Mouse (Mus musculus): ENCODE measurements around the gene Khdrbs2. TPM values are rescaled to one million over a fixed set of nuclear protein-coding genes. Genes with fewer than 3 reads are reported as not detected.

Khdrbs2 gene
- total RNA-seq, 1 experiment, result 0.18 TPM

- in situ Hi-C loops (cut with MboI; ENCODE audit: low sequenced_read_pairs in 2 of 2, unreplicated experiment in 2 of 2), result no loop called here
- Histone ChIP-seq H3K9me3 (ENCODE audit: control insufficient read depth, insufficient read depth, low read depth, low read length) (no peaks in the 10 kb centered on the region), H3K4me1 (ENCODE audit: control insufficient read depth in 2 of 2, insufficient read depth in 2 of 2, low read length in 2 of 2, poor library complexity in 1 of 2) (no peaks in the 10 kb centered on the region), H3K36me3 (ENCODE audit: control insufficient read depth, insufficient read depth, low read length, poor library complexity, severe bottlenecking) (no peaks in the 10 kb centered on the region), H3K4me3 (ENCODE audit: insufficient read depth in 1 of 2, low read depth in 1 of 2, low read length in 2 of 2, poor library complexity in 1 of 2, severe bottlenecking in 1 of 2) (no peak overlapping the region), H3K9ac (ENCODE audit: insufficient read depth, low read depth, low read length, poor library complexity, severe bottlenecking) (no peak overlapping the region), H3K27ac (ENCODE audit: insufficient read depth, low read depth, low read length, poor library complexity, severe bottlenecking) (no peak overlapping the region)
- no peak for TF ChIP-seq HCFC1 (IDR thresholded peaks at IDR 0.05; ENCODE audit: borderline replicate concordance, insufficient read depth, low read length)
- TF ChIP-seq ZNF384 (IDR thresholded peaks at IDR 0.05; ENCODE audit: low read depth, low read length), result no peak
- no peak for TF ChIP-seq CHD2 (IDR thresholded peaks at IDR 0.05; ENCODE audit: low read depth, low read length)
- no peak for TF ChIP-seq MAFK (IDR thresholded peaks at IDR 0.05; ENCODE audit: insufficient read depth, low read depth, low read length)
- no peak for TF ChIP-seq ZC3H11A (IDR thresholded peaks at IDR 0.05; ENCODE audit: borderline replicate concordance, low read depth, low read length)
- no peak for DNase-seq (ENCODE audit: low read depth, low spot score)
Observed at GRCm38 (mm10) chr1:32429493-32429892, 257.0 kb downstream of the Khdrbs2 start.

GRCm38 (mm10) chr1:32430516-32430915 is 258.0 kb downstream of the Khdrbs2 start:
- Histone ChIP-seq H3K9me3 (ENCODE audit: control insufficient read depth, insufficient read depth, low read depth, low read length) (no peaks in the 10 kb centered on the region), H3K4me3 (ENCODE audit: insufficient read depth in 1 of 2, low read depth in 1 of 2, low read length in 2 of 2, poor library complexity in 1 of 2, severe bottlenecking in 1 of 2) (no peak overlapping the region), H3K36me3 (ENCODE audit: control insufficient read depth, insufficient read depth, low read length, poor library complexity, severe bottlenecking) (no peaks in the 10 kb centered on the region), H3K9ac (ENCODE audit: insufficient read depth, low read depth, low read length, poor library complexity, severe bottlenecking) (no peak overlapping the region), H3K27ac (ENCODE audit: insufficient read depth, low read depth, low read length, poor library complexity, severe bottlenecking) (no peak overlapping the region), H3K4me1 (ENCODE audit: control insufficient read depth in 2 of 2, insufficient read depth in 2 of 2, low read length in 2 of 2, poor library complexity in 1 of 2) (no peaks in the 10 kb centered on the region)
- DNase-seq (ENCODE audit: low read depth, low spot score), result no peak
- in situ Hi-C loops (cut with MboI; ENCODE audit: low sequenced_read_pairs in 2 of 2, unreplicated experiment in 2 of 2), result no loop called here
- no peak for TF ChIP-seq ZC3H11A (IDR thresholded peaks at IDR 0.05; ENCODE audit: borderline replicate concordance, low read depth, low read length)
- no peak for TF ChIP-seq ZNF384 (IDR thresholded peaks at IDR 0.05; ENCODE audit: low read depth, low read length)
- TF ChIP-seq CHD2 (IDR thresholded peaks at IDR 0.05; ENCODE audit: low read depth, low read length), result no peak
- TF ChIP-seq MAFK (IDR thresholded peaks at IDR 0.05; ENCODE audit: insufficient read depth, low read depth, low read length), result no peak
- no peak for TF ChIP-seq HCFC1 (IDR thresholded peaks at IDR 0.05; ENCODE audit: borderline replicate concordance, insufficient read depth, low read length)

GRCm38 (mm10) chr1:32433118-32433517 is 260.6 kb downstream of the Khdrbs2 start:
- in situ Hi-C loops (cut with MboI; ENCODE audit: low sequenced_read_pairs in 2 of 2, unreplicated experiment in 2 of 2), result no loop called here
- no peaks in the 10 kb centered on the region for H3K4me1 ChIP-seq (ENCODE audit: control insufficient read depth in 2 of 2, insufficient read depth in 2 of 2, low read length in 2 of 2, poor library complexity in 1 of 2)
- no peak overlapping the region for H3K27ac ChIP-seq (ENCODE audit: insufficient read depth, low read depth, low read length, poor library complexity, severe bottlenecking)
- DNase-seq (ENCODE audit: low read depth, low spot score), result no peak
- H3K36me3 ChIP-seq (ENCODE audit: control insufficient read depth, insufficient read depth, low read length, poor library complexity, severe bottlenecking), result no peaks in the 10 kb centered on the region
- TF ChIP-seq ZC3H11A (IDR thresholded peaks at IDR 0.05; ENCODE audit: borderline replicate concordance, low read depth, low read length) (no peak), MAFK (IDR thresholded peaks at IDR 0.05; ENCODE audit: insufficient read depth, low read depth, low read length) (no peak), ZNF384 (IDR thresholded peaks at IDR 0.05; ENCODE audit: low read depth, low read length) (no peak), HCFC1 (IDR thresholded peaks at IDR 0.05; ENCODE audit: borderline replicate concordance, insufficient read depth, low read length) (no peak), CHD2 (IDR thresholded peaks at IDR 0.05; ENCODE audit: low read depth, low read length) (no peak)
- no peak overlapping the region for H3K9ac ChIP-seq (ENCODE audit: insufficient read depth, low read depth, low read length, poor library complexity, severe bottlenecking)
- H3K9me3 ChIP-seq (ENCODE audit: control insufficient read depth, insufficient read depth, low read depth, low read length), result no peaks in the 10 kb centered on the region
- no peak overlapping the region for H3K4me3 ChIP-seq (ENCODE audit: insufficient read depth in 1 of 2, low read depth in 1 of 2, low read length in 2 of 2, poor library complexity in 1 of 2, severe bottlenecking in 1 of 2)

- no peak overlapping the region for H3K27ac ChIP-seq (ENCODE audit: insufficient read depth, low read depth, low read length, poor library complexity, severe bottlenecking)
- TF ChIP-seq ZNF384 (IDR thresholded peaks at IDR 0.05; ENCODE audit: low read depth, low read length) (no peak), MAFK (IDR thresholded peaks at IDR 0.05; ENCODE audit: insufficient read depth, low read depth, low read length) (no peak), ZC3H11A (IDR thresholded peaks at IDR 0.05; ENCODE audit: borderline replicate concordance, low read depth, low read length) (no peak), CHD2 (IDR thresholded peaks at IDR 0.05; ENCODE audit: low read depth, low read length) (no peak), HCFC1 (IDR thresholded peaks at IDR 0.05; ENCODE audit: borderline replicate concordance, insufficient read depth, low read length) (no peak)
- H3K9ac ChIP-seq (ENCODE audit: insufficient read depth, low read depth, low read length, poor library complexity, severe bottlenecking), result no peak overlapping the region
- in situ Hi-C loops (cut with MboI; ENCODE audit: low sequenced_read_pairs in 2 of 2, unreplicated experiment in 2 of 2), result no loop called here
- H3K9me3 ChIP-seq (ENCODE audit: control insufficient read depth, insufficient read depth, low read depth, low read length), result no peaks in the 10 kb centered on the region
- no peaks in the 10 kb centered on the region for H3K36me3 ChIP-seq (ENCODE audit: control insufficient read depth, insufficient read depth, low read length, poor library complexity, severe bottlenecking)
- H3K4me3 ChIP-seq (ENCODE audit: insufficient read depth in 1 of 2, low read depth in 1 of 2, low read length in 2 of 2, poor library complexity in 1 of 2, severe bottlenecking in 1 of 2), result no peak overlapping the region
- no peaks in the 10 kb centered on the region for H3K4me1 ChIP-seq (ENCODE audit: control insufficient read depth in 2 of 2, insufficient read depth in 2 of 2, low read length in 2 of 2, poor library complexity in 1 of 2)
- DNase-seq (ENCODE audit: low read depth, low spot score), result no peak
Observed at GRCm38 (mm10) chr1:32443927-32444326, 271.4 kb downstream of the Khdrbs2 start.

GRCm38 (mm10) chr1:32463103-32463516 is 290.6 kb downstream of the Khdrbs2 start:
- DNase-seq (ENCODE audit: low read depth, low spot score), result no peak
- no peak overlapping the region for H3K27ac ChIP-seq (ENCODE audit: insufficient read depth, low read depth, low read length, poor library complexity, severe bottlenecking)
- in situ Hi-C loops (cut with MboI; ENCODE audit: low sequenced_read_pairs in 2 of 2, unreplicated experiment in 2 of 2), result no loop called here

More at GRCm38 (mm10) chr1:32463103-32463516, 290.6 kb downstream of the Khdrbs2 start:
- Histone ChIP-seq H3K4me3 (ENCODE audit: insufficient read depth in 1 of 2, low read depth in 1 of 2, low read length in 2 of 2, poor library complexity in 1 of 2, severe bottlenecking in 1 of 2) (no peak overlapping the region), H3K36me3 (ENCODE audit: control insufficient read depth, insufficient read depth, low read length, poor library complexity, severe bottlenecking) (no peaks in the 10 kb centered on the region), H3K4me1 (ENCODE audit: control insufficient read depth in 2 of 2, insufficient read depth in 2 of 2, low read length in 2 of 2, poor library complexity in 1 of 2) (no peaks in the 10 kb centered on the region), H3K9me3 (ENCODE audit: control insufficient read depth, insufficient read depth, low read depth, low read length) (no peaks in the 10 kb centered on the region), H3K9ac (ENCODE audit: insufficient read depth, low read depth, low read length, poor library complexity, severe bottlenecking) (no peak overlapping the region)
- TF ChIP-seq ZNF384 (IDR thresholded peaks at IDR 0.05; ENCODE audit: low read depth, low read length), result no peak
- no peak for TF ChIP-seq CHD2 (IDR thresholded peaks at IDR 0.05; ENCODE audit: low read depth, low read length)
